ENCODE assay signal across 7 mouse cellular contexts in genomic region chr2:25581901-25582301, GRCm38 (mm10). TPM values are rescaled to one million over a fixed set of nuclear protein-coding genes. Genes with fewer than 3 reads are reported as not detected.
DNase-seq lines count a peak whose midpoint lies in the region; ATAC-seq and TF ChIP-seq lines count a peak whose summit lies in the region.

No protein-coding gene starts in this region.

- TF ChIP-seq POLR2A in cortical plate, adult 2 months (IDR thresholded peaks at IDR 0.05; ENCODE audit: extremely low read depth, insufficient read depth, low read length): no peak
- no peak for TF ChIP-seq POLR2A in thymus, adult 2 months (IDR thresholded peaks at IDR 0.05; ENCODE audit: control insufficient read depth, extremely low read depth, insufficient read depth, low read length, poor library complexity)

- no peak; the same call in 1 of the 2 replicates for ATAC-seq in neural tube, embryonic 12.5 days (ENCODE audit: low FRiP score, low read depth)
- peak; percentile 9; the same call in 1 of the 2 replicates for ATAC-seq in hindbrain, embryonic 11.5 days (ENCODE audit: low FRiP score)
- peak; percentile 41 for ATAC-seq in megakaryocyte, adult 5-6 weeks (ENCODE audit: poor library complexity, severe bottlenecking)

- peak overlapping the region; percentile 60 for H3K4me2 ChIP-seq in neural tube, embryonic 12.5 days (replicated peaks)
- no peak overlapping the region for H3K4me2 ChIP-seq in hindbrain, embryonic 11.5 days (replicated peaks; ENCODE audit: low read depth, low read length)

- H3K36me3 ChIP-seq in neural tube, embryonic 12.5 days: peaks cover 37% of the 10 kb centered on the region
- no peaks in the 10 kb centered on the region for H3K36me3 ChIP-seq in hindbrain, embryonic 11.5 days (ENCODE audit: control insufficient read depth, insufficient read depth, low read length)
- no peaks in the 10 kb centered on the region; the same call in 1 of the 2 replicates for H3K36me3 ChIP-seq in thymus, adult 2 months (ENCODE audit: control insufficient read depth, insufficient read depth, low read length)

- WGBS in neural tube, embryonic 12.5 days: 41% methylated on average over 6 of the region's 6 CpGs
- 44% methylated on average over 6 of the region's 6 CpGs for WGBS in hindbrain, embryonic 11.5 days
- 12% methylated on average over 6 of the region's 6 CpGs for WGBS in thymus, adult 2 months

- H3K4me3 ChIP-seq in neural tube, embryonic 12.5 days: no peak overlapping the region
- H3K4me3 ChIP-seq in cortical plate, adult 2 months (ENCODE audit: insufficient read depth, low read length): peak overlapping the region; percentile 63; the same call in 1 of the 2 replicates
- no peak overlapping the region; the same call in 1 of the 2 replicates for H3K4me3 ChIP-seq in hindbrain, embryonic 11.5 days (ENCODE audit: low read depth, low read length)
- no peak overlapping the region for H3K4me3 ChIP-seq in thymus, adult 2 months (ENCODE audit: control insufficient read depth, insufficient read depth, low read length)

- H3K27ac ChIP-seq in neural tube, embryonic 12.5 days: no peak overlapping the region
- peak overlapping the region; percentile 57 for H3K27ac ChIP-seq in cortical plate, adult 2 months (ENCODE audit: insufficient read depth, low read length)
- H3K27ac ChIP-seq in hindbrain, embryonic 11.5 days (ENCODE audit: low read depth, low read length): no peak overlapping the region
- no peak overlapping the region for H3K27ac ChIP-seq in thymus, adult 2 months (ENCODE audit: control insufficient read depth, insufficient read depth, low read length)

- H3K9ac ChIP-seq in neural tube, embryonic 12.5 days: no peak overlapping the region
- H3K9ac ChIP-seq in hindbrain, embryonic 11.5 days (ENCODE audit: low read depth, low read length): no peak overlapping the region

- DNase-seq in neural tube, embryonic 10.5 days (ENCODE audit: extremely low spot score, low spot score): no peak
- peak; percentile 12 for DNase-seq in hindbrain, embryonic 11.5 days (ENCODE audit: low spot score)
- DNase-seq in gastrocnemius, postnatal 10 days: no peak
- DNase-seq in thymus, adult 2 months: no peak

- peaks cover 62% of the 10 kb centered on the region for H3K4me1 ChIP-seq in neural tube, embryonic 12.5 days
- peaks cover 9% of the 10 kb centered on the region for H3K4me1 ChIP-seq in cortical plate, adult 2 months (ENCODE audit: control insufficient read depth, insufficient read depth, low read length)
- H3K4me1 ChIP-seq in hindbrain, embryonic 11.5 days (replicated peaks; ENCODE audit: control insufficient read depth, insufficient read depth, low read length): peaks cover 15% of the 10 kb centered on the region
- H3K4me1 ChIP-seq in thymus, adult 2 months (replicated peaks; ENCODE audit: control insufficient read depth, insufficient read depth, low read length): peaks cover 42% of the 10 kb centered on the region

- TF ChIP-seq CTCF in cortical plate, adult 2 months (IDR thresholded peaks at IDR 0.05; ENCODE audit: extremely low read depth, insufficient read depth, low read length): no peak
- TF ChIP-seq CTCF in thymus, adult 2 months (IDR thresholded peaks at IDR 0.05; ENCODE audit: borderline replicate concordance, control insufficient read depth, extremely low read depth, insufficient read depth, low read length, poor library complexity): no peak

- H3K9me3 ChIP-seq in neural tube, embryonic 12.5 days: no peaks in the 10 kb centered on the region
- H3K9me3 ChIP-seq in hindbrain, embryonic 11.5 days (ENCODE audit: control insufficient read depth, low read length): no peaks in the 10 kb centered on the region

- peaks cover 42% of the 10 kb centered on the region for H3K27me3 ChIP-seq in neural tube, embryonic 12.5 days (replicated peaks)
- peaks cover 43% of the 10 kb centered on the region for H3K27me3 ChIP-seq in hindbrain, embryonic 11.5 days (ENCODE audit: control insufficient read depth, insufficient read depth, low read length)
- peaks cover 29% of the 10 kb centered on the region for H3K27me3 ChIP-seq in thymus, adult 2 months (ENCODE audit: control insufficient read depth, insufficient read depth, low read length)

RNA-seq across cellular contexts. Expression of gene Ajm1, which starts 0.3 kb away (rescaled TPM):
- polyA plus RNA-seq in neural tube, embryonic 12.5 days (2016; fragmentation: Nextera tagmentation; extraction: Ambion mirVana): 2.3 and 3.0 TPM in 2 replicates
- 115 and 125 TPM in 2 replicates for polyA plus RNA-seq in cortical plate, adult 2 months (2012; rRNA removed)
- 0.38 and 0.59 TPM in 2 replicates for polyA plus RNA-seq in hindbrain, embryonic 11.5 days (2014; fragmentation: Nextera tagmentation; extraction: Ambion mirVana)
- total RNA-seq in megakaryocyte, adult 5-6 weeks (2015): not detected in 2 replicates
- total RNA-seq in megakaryocyte, adult 5-6 weeks (2017): not detected in 2 replicates
- under 1 TPM; 0.14 to 0.38 TPM for total RNA-seq in gastrocnemius, postnatal 10 days (2021)
- 7.0 and 7.4 TPM in 2 replicates for polyA plus RNA-seq in thymus, adult 2 months (2012; rRNA removed)

RNA-seq across cellular contexts. Expression of gene Phpt1, which starts 6.9 kb away (rescaled TPM):
- 169 and 176 TPM in 2 replicates for polyA plus RNA-seq in neural tube, embryonic 12.5 days (2016; fragmentation: Nextera tagmentation; extraction: Ambion mirVana)
- polyA plus RNA-seq in cortical plate, adult 2 months (2012; rRNA removed): 123 and 129 TPM in 2 replicates
- 161 and 167 TPM in 2 replicates for polyA plus RNA-seq in hindbrain, embryonic 11.5 days (2014; fragmentation: Nextera tagmentation; extraction: Ambion mirVana)
- total RNA-seq in megakaryocyte, adult 5-6 weeks (2015): 12.7 and 15.1 TPM in 2 replicates
- 8.4 and 11.8 TPM in 2 replicates for total RNA-seq in megakaryocyte, adult 5-6 weeks (2017)
- total RNA-seq in gastrocnemius, postnatal 10 days (2021): 10 to 100 TPM; 45.8 to 49.0 TPM
- 73.6 and 94.7 TPM in 2 replicates for polyA plus RNA-seq in thymus, adult 2 months (2012; rRNA removed)

RNA-seq across cellular contexts. Expression of gene Mamdc4, which starts 7.3 kb away (rescaled TPM):
- polyA plus RNA-seq in neural tube, embryonic 12.5 days (2016; fragmentation: Nextera tagmentation; extraction: Ambion mirVana): 1.7 and 4.8 TPM in 2 replicates
- 1.1 and 1.2 TPM in 2 replicates for polyA plus RNA-seq in cortical plate, adult 2 months (2012; rRNA removed)
- 3.0 and 4.2 TPM in 2 replicates for polyA plus RNA-seq in hindbrain, embryonic 11.5 days (2014; fragmentation: Nextera tagmentation; extraction: Ambion mirVana)
- 0.09 and 2.3 TPM in 2 replicates for total RNA-seq in megakaryocyte, adult 5-6 weeks (2015)
- total RNA-seq in megakaryocyte, adult 5-6 weeks (2017): 0.15 and 5.0 TPM in 2 replicates
- total RNA-seq in gastrocnemius, postnatal 10 days (2021): 1 to 10 TPM; 2.7 to 4.1 TPM
- polyA plus RNA-seq in thymus, adult 2 months (2012; rRNA removed): 18.9 and 25.8 TPM in 2 replicates

RNA-seq across cellular contexts. Expression of gene Edf1, which starts 24.3 kb away (rescaled TPM):
- polyA plus RNA-seq in neural tube, embryonic 12.5 days (2016; fragmentation: Nextera tagmentation; extraction: Ambion mirVana): 386 TPM in 2 replicates
- 270 and 276 TPM in 2 replicates for polyA plus RNA-seq in cortical plate, adult 2 months (2012; rRNA removed)
- polyA plus RNA-seq in hindbrain, embryonic 11.5 days (2014; fragmentation: Nextera tagmentation; extraction: Ambion mirVana): 380 and 436 TPM in 2 replicates
- total RNA-seq in megakaryocyte, adult 5-6 weeks (2015): 155 and 171 TPM in 2 replicates
- total RNA-seq in megakaryocyte, adult 5-6 weeks (2017): 133 and 145 TPM in 2 replicates
- total RNA-seq in gastrocnemius, postnatal 10 days (2021): 100 to 1,000 TPM; 177 to 185 TPM
- polyA plus RNA-seq in thymus, adult 2 months (2012; rRNA removed): 142 and 152 TPM in 2 replicates

RNA-seq across cellular contexts. Expression of gene Rabl6, which starts 26.4 kb away (rescaled TPM):
- polyA plus RNA-seq in neural tube, embryonic 12.5 days (2016; fragmentation: Nextera tagmentation; extraction: Ambion mirVana): 78.3 and 82.5 TPM in 2 replicates
- 158 and 162 TPM in 2 replicates for polyA plus RNA-seq in cortical plate, adult 2 months (2012; rRNA removed)
- polyA plus RNA-seq in hindbrain, embryonic 11.5 days (2014; fragmentation: Nextera tagmentation; extraction: Ambion mirVana): 53.3 and 55.3 TPM in 2 replicates
- total RNA-seq in megakaryocyte, adult 5-6 weeks (2015): 18.3 and 25.7 TPM in 2 replicates
- total RNA-seq in megakaryocyte, adult 5-6 weeks (2017): 34.0 and 43.0 TPM in 2 replicates
- total RNA-seq in gastrocnemius, postnatal 10 days (2021): 10 to 100 TPM; 49.6 to 58.7 TPM
- 83.4 and 89.6 TPM in 2 replicates for polyA plus RNA-seq in thymus, adult 2 months (2012; rRNA removed)

Comparison
In these comparisons a context has a peak if more than half of its experiments do, and no peak if none do; other contexts are left out.
1. RNA of gene Ajm1, which starts 0.3 kb away (polyA plus RNA-seq): 115 to 125 TPM in cortical plate, adult 2 months; 7.0 to 7.4 TPM in thymus, adult 2 months, 2.3 to 3.0 TPM in neural tube, embryonic 12.5 days and 0.38 to 0.59 TPM in hindbrain, embryonic 11.5 days; every median in the first group is over 10 times any median in the second.